Mouse (Mus musculus) liver, embryonic 15.5 days (tissue): ENCODE measurements around the gene Vwa2. TPM values are rescaled to one million over a fixed set of nuclear protein-coding genes. Genes with fewer than 3 reads are reported as not detected.

Experiments used
- polyA plus RNA-seq: library from polyadenylated mRNA; unstranded; fragments of >200 nt; fragmentation: Nextera tagmentation; extraction: Ambion mirVana; gene quantifications from 2 replicates; pipeline ENCODE4 v1.2.1, GENCODE M21; 2015

Gene Vwa2
- polyA plus RNA-seq, 1 experiment from 2014 or later, result not detected

Other genes starting within 250 kb of the Vwa2 start
- 0.25 and 0.38 TPM in 2 replicates for gene Adrb1, start 152.1 kb upstream of the Vwa2 start, polyA plus RNA-seq
- gene Ccdc186, start 52.1 kb upstream of the Vwa2 start, polyA plus RNA-seq, result 4.6 and 5.3 TPM in 2 replicates
- gene Tdrd1, start 48.0 kb upstream of the Vwa2 start, polyA plus RNA-seq, result 0.02 and 0.03 TPM in 2 replicates
- 1.0 and 1.3 TPM in 2 replicates for gene Afap1l2, start 134.0 kb downstream of the Vwa2 start, polyA plus RNA-seq